22 mouse cellular contexts compared by ENCODE assay signal in the genomic region with DNA sequence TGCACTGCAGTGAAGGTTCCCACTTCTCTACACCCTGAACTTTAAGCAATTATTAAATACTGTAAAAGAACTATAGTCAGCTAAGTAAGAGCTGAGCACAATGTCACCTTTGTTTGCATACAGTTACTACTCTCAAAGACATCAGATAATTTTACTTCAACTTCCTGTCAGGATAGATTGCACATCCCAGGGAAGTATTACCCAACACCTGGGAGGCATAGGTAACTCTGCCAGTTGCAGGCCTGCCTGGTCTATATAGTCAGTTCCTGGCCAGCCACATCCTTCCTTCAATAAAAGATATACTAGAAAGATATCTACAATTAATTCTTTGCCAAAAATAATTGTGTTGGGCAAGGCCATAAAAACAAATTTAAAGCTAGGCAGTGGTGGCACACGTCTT. TPM values are rescaled to one million over a fixed set of nuclear protein-coding genes. Genes with fewer than 3 reads are reported as not detected.
"Had no signal": no experiment of that assay in that cellular context is flagged by ENCODE, and none has a peak within 500 bp of the region (broad histone marks: within the 10 kb centered on the region; RNA-seq: fewer than 3 reads in every experiment).

No protein-coding gene starts in this region.

- DNase-seq: liver, postnatal 0 days; lung, adult 2 months; lung, postnatal 14 days; lung, postnatal 36 days; retina, postnatal 1 day; right cerebral cortex, adult 18-20 months; right cerebral cortex, postnatal 25 days; thymus, adult 2 months; thymus, postnatal 25 days; thymus, postnatal 4 days had no signal

- H3K4me3 ChIP-seq: liver, embryonic 15.5 days; lung, embryonic 15.5 days; midbrain, embryonic 13.5 days; midbrain, embryonic 15.5 days; neural tube, embryonic 12.5 days; stomach, embryonic 15.5 days had no signal

- H3K4me2 ChIP-seq: liver, embryonic 15.5 days; lung, embryonic 15.5 days; midbrain, embryonic 11.5 days; midbrain, embryonic 13.5 days; midbrain, embryonic 15.5 days; neural tube, embryonic 12.5 days; stomach, embryonic 15.5 days had no signal

- H3K36me3 ChIP-seq: liver, embryonic 15.5 days; lung, embryonic 15.5 days; midbrain, embryonic 13.5 days; midbrain, embryonic 15.5 days; neural tube, embryonic 12.5 days; stomach, embryonic 15.5 days had no signal

- ATAC-seq: liver, postnatal 0 days; lung, postnatal 0 days; midbrain, embryonic 13.5 days; midbrain, embryonic 15.5 days had no signal

- H3K9me3 ChIP-seq: liver, embryonic 15.5 days; lung, embryonic 15.5 days; midbrain, embryonic 13.5 days; midbrain, embryonic 15.5 days; neural tube, embryonic 12.5 days; stomach, embryonic 15.5 days had no signal

- H3K4me1 ChIP-seq: liver, embryonic 15.5 days; lung, embryonic 15.5 days; midbrain, embryonic 13.5 days; midbrain, embryonic 15.5 days; neural tube, embryonic 12.5 days; stomach, embryonic 15.5 days had no signal

- H3K9ac ChIP-seq: liver, embryonic 15.5 days; liver, postnatal 0 days; lung, embryonic 15.5 days; midbrain, embryonic 13.5 days; midbrain, embryonic 15.5 days; neural tube, embryonic 12.5 days; stomach, embryonic 15.5 days had no signal

- H3K27ac ChIP-seq: liver, embryonic 15.5 days; lung, embryonic 15.5 days; macrophage; midbrain, embryonic 13.5 days; midbrain, embryonic 15.5 days; neural tube, embryonic 12.5 days; stomach, embryonic 15.5 days; stomach, postnatal 0 days had no signal

- H3K27me3 ChIP-seq: liver, embryonic 15.5 days; lung, embryonic 15.5 days; midbrain, embryonic 13.5 days; midbrain, embryonic 15.5 days; neural tube, embryonic 12.5 days; stomach, embryonic 15.5 days had no signal

RNA-seq across cellular contexts. Expression of a gene that starts 28.0 kb away (rescaled TPM):
- total RNA-seq: midbrain, postnatal 0 days had no signal
- polyA plus RNA-seq: liver, embryonic 15.5 days; lung, embryonic 15.5 days; lung, postnatal 0 days; midbrain, embryonic 11.5 days; midbrain, embryonic 13.5 days; midbrain, embryonic 15.5 days; midbrain, postnatal 0 days; neural tube, embryonic 12.5 days; neural tube, embryonic 14.5 days; stomach, embryonic 15.5 days; stomach, postnatal 0 days had no signal
